Mouse (Mus musculus) 3134 (cell line): ENCODE data around the gene Tmem163.

Source experiments
- DNase-seq: peaks from one replicate; pipeline ENCODE4 v3.0.0-alpha.2; 2011; ENCODE audit warnings: low spot score; ENCODE audit not compliant: insufficient read length; ENCODE audit errors: extremely low read depth

The Tmem163 gene

DNA sequence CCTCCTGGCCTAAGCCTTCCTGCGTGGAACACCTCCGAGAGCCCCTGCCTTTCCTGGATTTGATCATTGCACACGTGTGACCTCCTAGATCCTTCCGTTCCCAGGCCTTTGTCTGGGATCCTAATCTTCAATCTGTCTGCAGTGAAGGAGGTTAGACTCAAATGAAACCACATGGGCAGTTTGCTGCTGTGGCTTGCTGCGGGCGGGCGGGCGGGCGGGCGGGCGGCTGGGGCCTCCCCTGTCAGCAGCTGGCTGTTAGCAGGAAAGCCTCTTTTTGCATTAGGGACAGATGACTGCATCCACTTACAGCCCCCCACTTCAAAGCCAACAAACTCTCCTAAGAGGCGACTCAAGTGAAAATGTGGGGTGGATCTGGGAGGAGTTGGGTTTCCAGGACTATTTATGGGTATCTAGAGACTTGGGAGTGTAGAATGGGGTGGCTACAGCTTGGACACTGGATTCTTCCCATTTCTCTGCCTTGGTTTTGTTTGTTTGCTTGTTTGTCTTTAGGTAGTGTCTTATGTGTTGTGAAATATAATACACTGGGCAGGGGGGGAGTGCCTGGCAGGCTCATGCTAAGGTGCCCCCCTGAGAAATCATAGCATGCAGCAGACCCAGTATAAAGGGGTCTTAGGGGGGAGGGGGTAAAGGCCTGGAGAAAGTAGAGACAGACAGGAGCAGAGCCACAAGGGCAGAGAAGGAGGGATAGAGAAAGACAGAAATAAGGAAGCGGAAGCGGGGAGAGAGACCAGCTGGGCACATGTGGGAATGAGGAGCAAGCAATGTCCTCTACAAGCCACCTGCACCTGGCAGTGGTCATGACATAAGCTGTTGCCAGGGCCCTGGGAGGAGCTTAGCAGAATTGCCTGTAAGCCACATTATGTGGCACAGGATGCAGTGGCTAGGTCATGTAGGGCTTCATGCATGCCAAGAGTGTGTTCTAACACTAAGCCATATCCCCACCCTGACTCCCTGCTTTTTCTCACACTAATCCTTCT lies 236.2 kb downstream of the Tmem163 start:
- no peak for DNase-seq

DNA sequence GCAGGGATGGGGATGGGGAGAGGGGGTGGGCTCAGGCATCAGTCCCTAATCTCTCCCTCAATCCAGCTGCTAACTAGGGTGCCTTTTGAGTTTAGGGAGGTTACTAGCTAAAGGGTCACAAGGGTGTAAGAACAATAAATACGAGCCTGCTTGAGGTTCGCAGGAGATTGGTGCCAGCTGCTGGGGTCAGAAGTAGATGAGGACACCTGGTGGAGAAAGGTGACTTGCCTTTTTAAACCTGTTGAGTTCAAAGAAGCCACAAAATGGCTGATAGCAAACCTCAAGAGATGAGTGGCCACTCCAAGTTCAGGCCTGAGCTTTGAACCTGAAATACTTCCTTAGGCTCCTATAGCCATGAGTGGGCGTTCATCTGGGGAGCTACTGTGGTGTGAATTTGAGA lies 237.6 kb downstream of the Tmem163 start:
- DNase-seq = no peak

DNA sequence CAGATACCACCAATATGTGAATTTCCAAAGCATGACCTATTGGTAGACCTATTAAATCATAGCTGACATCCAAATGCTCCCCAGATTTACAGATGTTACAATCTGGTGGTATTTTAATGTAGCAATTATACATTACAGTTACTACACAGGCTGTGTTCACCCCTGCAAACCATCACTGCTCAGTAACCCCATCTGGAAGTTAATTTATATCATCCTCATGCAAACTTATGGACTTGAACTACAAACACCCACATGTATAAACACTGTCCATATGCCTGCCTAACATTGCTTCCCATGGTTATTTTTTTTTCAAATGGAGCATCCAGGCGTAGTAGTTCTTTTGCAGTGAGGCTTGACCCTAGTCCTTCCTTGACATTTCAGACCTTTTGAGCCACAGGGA lies 238.3 kb downstream of the Tmem163 start:
- no peak for DNase-seq

DNA sequence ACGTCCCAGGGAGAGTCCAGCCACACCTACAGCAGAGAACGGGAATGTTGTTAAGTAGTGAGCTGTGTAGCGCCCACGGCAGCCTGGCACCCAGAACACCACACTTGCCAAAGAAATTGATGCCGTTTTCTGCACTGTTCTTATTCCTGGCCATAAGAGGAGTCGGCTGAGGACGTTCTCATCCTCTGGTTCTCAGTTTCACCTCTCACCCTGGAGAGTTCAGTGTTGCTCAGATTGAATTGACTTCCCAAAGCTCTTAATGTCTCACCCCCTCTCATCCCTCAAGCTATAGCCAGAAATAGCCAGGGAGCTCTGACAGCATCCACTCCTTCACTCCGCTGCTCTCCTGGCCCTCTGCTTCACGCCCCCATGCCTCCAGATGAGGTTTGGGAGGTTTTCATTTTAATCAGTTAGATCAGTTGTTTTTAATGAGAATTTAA lies 239.9 kb downstream of the Tmem163 start:
- no peak for DNase-seq

DNA sequence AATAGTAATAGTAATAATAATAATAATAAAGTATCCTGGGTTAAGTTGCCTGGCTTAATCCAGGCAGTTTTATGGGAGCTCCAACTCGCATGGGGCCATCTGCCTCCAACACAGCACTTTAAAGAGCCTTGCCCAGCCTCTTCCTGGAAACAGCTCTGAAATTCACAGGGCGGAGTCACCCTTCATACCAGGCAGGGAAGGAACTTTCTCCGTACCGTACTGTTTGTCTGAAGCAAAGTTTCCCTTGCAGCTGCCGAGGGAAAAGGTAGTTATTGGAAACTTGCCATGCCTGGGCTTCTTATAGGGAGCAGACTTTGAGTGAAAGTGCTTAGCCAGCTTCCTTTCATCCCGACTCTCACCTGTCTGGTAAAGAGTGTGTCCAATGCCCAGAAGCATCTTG lies 242.3 kb downstream of the Tmem163 start:
- no peak for DNase-seq
